Mouse (Mus musculus) retina, embryonic 14.5 days (tissue): ENCODE data around the gene Pigg.

ENCODE experiments used
- DNase-seq: peaks from one replicate; pipeline ENCODE4 v3.0.0-alpha.2; 2015; ENCODE audit warnings: low spot score

Pigg gene

GRCm38 (mm10) chr5:108357862-108358261, 45.5 kb downstream of the Pigg start:
- no peak for DNase-seq

GRCm38 (mm10) chr5:108359491-108359890, 47.1 kb downstream of the Pigg start:
- no peak for DNase-seq

- DNase-seq, result no peak
These were observed 47.8 kb downstream of the Pigg start for GRCm38 (mm10) chr5:108360211-108360610.

- no peak for DNase-seq
These were observed 49.9 kb downstream of the Pigg start for GRCm38 (mm10) chr5:108362330-108362729.

GRCm38 (mm10) chr5:108366328-108366983, 54.0 kb downstream of the Pigg start:
- no peak for DNase-seq

GRCm38 (mm10) chr5:108366984-108367841, 54.8 kb downstream of the Pigg start:
- DNase-seq, result peak; percentile 59

GRCm38 (mm10) chr5:108367871-108368332, 55.5 kb downstream of the Pigg start, which contains the start of gene Gm42517:
Gene Gm42517, minus strand, starts transcription at chr5:108367922.
- DNase-seq, result peak; percentile 25

- DNase-seq, result no peak
These were observed 56.0 kb downstream of the Pigg start for GRCm38 (mm10) chr5:108368446-108368845.

GRCm38 (mm10) chr5:108368851-108369621, 56.6 kb downstream of the Pigg start:
- DNase-seq, result peak; percentile 46

- no peak for DNase-seq
These were observed 57.6 kb downstream of the Pigg start for GRCm38 (mm10) chr5:108369964-108370363.

GRCm38 (mm10) chr5:108374079-108374478, 61.7 kb downstream of the Pigg start:
- DNase-seq, result no peak

- no peak for DNase-seq
These were observed 63.6 kb downstream of the Pigg start for GRCm38 (mm10) chr5:108376059-108376458.

- DNase-seq, result no peak
These were observed 65.9 kb downstream of the Pigg start for GRCm38 (mm10) chr5:108378346-108378745.

GRCm38 (mm10) chr5:108385632-108386031, 73.2 kb downstream of the Pigg start:
- no peak for DNase-seq

GRCm38 (mm10) chr5:108386449-108386848, 74.0 kb downstream of the Pigg start:
- DNase-seq, result no peak

- DNase-seq, result no peak
These were observed 75.8 kb downstream of the Pigg start, which contains the start of gene Pde6b for GRCm38 (mm10) chr5:108388201-108388600. Gene Pde6b, plus strand, starts transcription at chr5:108388391.

GRCm38 (mm10) chr5:108389744-108390143, 77.3 kb downstream of the Pigg start:
- DNase-seq, result no peak
